Mouse (Mus musculus) limb, embryonic 10.5 days (tissue): ENCODE data around the gene Gm20425. TPM values are rescaled to one million over a fixed set of nuclear protein-coding genes. Genes with fewer than 3 reads are reported as not detected.
"Not testable (repeated sequence)": the region's sequence is repeated elsewhere in the genome, so short reads cannot be mapped to it uniquely, and the experiment has no call there.

Source experiments
- DNase-seq: peaks from one replicate; pipeline ENCODE4 v3.0.0-alpha.2; 2017; ENCODE audit warnings: low spot score
- H3K27ac ChIP-seq: fragments of 300-500 bp; sonication (generic); 2 replicates; pipeline ENCODE4 v1.5.1; 2016; ENCODE audit warnings: mild to moderate bottlenecking
- H3K27me3 ChIP-seq: fragments of 300-500 bp; sonication (generic); 2 replicates; pipeline ENCODE4 v1.6.1; 2016; ENCODE audit warnings: low read depth, mild to moderate bottlenecking; ENCODE audit not compliant: poor library complexity, severe bottlenecking
- H3K36me3 ChIP-seq: fragments of 300-500 bp; sonication (generic); 2 replicates; pipeline ENCODE4 v1.6.1; 2016; ENCODE audit warnings: mild to moderate bottlenecking, moderate library complexity
- H3K4me1 ChIP-seq: fragments of 300-500 bp; sonication (generic); 2 replicates; pipeline ENCODE4 v1.6.1; 2016
- H3K4me3 ChIP-seq: fragments of 300-500 bp; sonication (generic); 2 replicates; pipeline ENCODE4 v1.5.1; 2016; ENCODE audit warnings: mild to moderate bottlenecking, moderate library complexity
- H3K9me3 ChIP-seq: fragments of 300-500 bp; sonication (generic); replicated peaks from 2 replicates; pipeline ENCODE4 v1.6.1; 2016; ENCODE audit warnings: mild to moderate bottlenecking
- WGBS: fragments of 180-500 bp; shearing (Covaris S2); methylation state at CpG from one replicate; pipeline ENCODE4 v1.1.7; 2016; 5-methylcytosine and 5-hydroxymethylcytosine counted together
- polyA plus RNA-seq: library from polyadenylated mRNA; unstranded; fragments of >200 nt; fragmentation: Nextera tagmentation; extraction: Ambion mirVana; gene quantifications from 2 replicates; pipeline ENCODE4 v1.2.1, GENCODE M21; 2016

Gm20425 gene
- polyA plus RNA-seq, 1 experiment from 2014 or later, result not detected

DNA sequence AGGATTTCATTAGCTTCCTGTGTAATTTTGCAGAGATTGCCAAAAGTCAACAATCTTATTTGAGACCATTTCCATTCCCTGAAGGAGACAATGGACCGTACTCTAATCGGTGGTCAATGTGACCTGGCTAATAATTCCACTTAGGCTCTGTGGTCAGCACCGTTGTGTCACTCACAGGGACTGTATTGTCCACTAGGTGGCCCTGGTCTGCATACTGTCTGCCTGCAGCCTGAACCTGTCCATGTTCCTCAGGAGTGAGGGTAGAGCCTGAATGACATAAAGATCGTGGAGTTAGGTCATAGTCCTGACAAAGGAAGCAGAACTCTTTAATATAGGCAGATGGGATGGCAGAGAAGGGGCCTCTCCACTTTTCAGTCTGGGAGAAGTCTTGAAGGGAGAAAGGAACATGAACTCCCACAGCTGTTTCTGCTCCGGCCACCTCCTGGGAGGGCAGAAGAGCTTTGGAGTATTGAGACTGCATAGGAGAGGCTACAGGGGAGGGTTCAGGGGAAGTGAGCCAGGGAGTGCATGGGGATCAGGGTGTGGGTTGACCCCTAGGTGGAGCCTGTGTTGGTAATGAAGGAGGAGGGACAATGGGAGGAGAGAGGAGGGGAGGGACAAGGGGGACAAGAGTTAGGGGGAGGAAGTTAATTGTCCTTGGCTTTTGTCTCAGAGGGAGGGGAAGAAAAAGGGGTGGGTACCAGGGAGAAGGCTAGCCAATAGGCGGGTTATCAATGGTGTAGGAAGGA is 55.2 kb downstream of the Gm20425 start:
- Histone ChIP-seq H3K27ac (no peak overlapping the region), H3K4me1 (0 out of 2 replicates have a peak, but pooled peaks cover 4% of the 10 kb centered on the region), H3K4me3 (no peak overlapping the region), H3K27me3 (no peaks in the 10 kb centered on the region), H3K36me3 (no peaks in the 10 kb centered on the region), H3K9me3 (no peaks in the 10 kb centered on the region)
- WGBS, result 62% methylated on average over 6 of the region's 6 CpGs
- DNase-seq, result no peak

DNA sequence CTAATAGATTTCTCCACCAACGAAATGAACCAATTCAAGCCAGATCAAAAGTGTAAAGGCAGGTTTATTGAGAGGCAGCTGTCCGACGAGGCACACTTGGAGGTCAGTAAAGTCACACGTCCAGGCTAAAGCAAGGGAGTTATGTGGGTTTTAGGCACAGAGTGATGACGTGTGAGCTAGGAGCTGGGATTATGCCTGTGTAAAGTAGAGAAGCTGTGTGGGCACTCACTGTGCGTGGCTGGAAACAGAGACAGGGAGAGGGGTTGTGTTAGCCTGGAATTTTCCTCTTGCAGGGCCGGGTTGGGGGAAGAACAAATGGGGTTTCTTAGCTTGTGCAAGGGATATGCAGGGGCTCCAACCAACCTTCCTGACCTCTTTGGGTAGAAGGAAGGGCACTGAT is 61.3 kb downstream of the Gm20425 start:
- no peak overlapping the region for H3K27ac ChIP-seq
- H3K27me3 ChIP-seq, result no peaks in the 10 kb centered on the region
- DNase-seq, result no peak
- no peaks in the 10 kb centered on the region for H3K36me3 ChIP-seq
- H3K4me1 ChIP-seq, result 0 out of 2 replicates have a peak, but pooled peaks cover 4% of the 10 kb centered on the region
- no peak overlapping the region for H3K4me3 ChIP-seq
- no peaks in the 10 kb centered on the region for H3K9me3 ChIP-seq
- WGBS, result 61% methylated on average over 7 of the region's 7 CpGs

- WGBS, result 78% methylated on average over 6 of the region's 6 CpGs
- H3K36me3 ChIP-seq, result no peaks in the 10 kb centered on the region
Observed at GRCm38 (mm10) chr9:103168046-103168445, 62.1 kb downstream of the Gm20425 start.

GRCm38 (mm10) chr9:103163806-103164205 is 66.3 kb downstream of the Gm20425 start:
- DNase-seq, result no peak
- WGBS, result 80% methylated on average over 15 of the region's 15 CpGs
- H3K4me3 ChIP-seq, result no peak overlapping the region
- no peak overlapping the region for H3K27ac ChIP-seq
- H3K9me3 ChIP-seq, result no peaks in the 10 kb centered on the region
- no peaks in the 10 kb centered on the region; the same call in 1 of the 2 replicates for H3K4me1 ChIP-seq
- H3K36me3 ChIP-seq, result no peaks in the 10 kb centered on the region
- H3K27me3 ChIP-seq, result no peaks in the 10 kb centered on the region

More at GRCm38 (mm10) chr9:103168046-103168445, 62.1 kb downstream of the Gm20425 start:
- H3K9me3 ChIP-seq, result no peaks in the 10 kb centered on the region
- H3K4me3 ChIP-seq, result no peak overlapping the region
- DNase-seq, result no peak
- peaks cover 4% of the 10 kb centered on the region; the same call in 1 of the 2 replicates for H3K4me1 ChIP-seq
- H3K27me3 ChIP-seq, result no peaks in the 10 kb centered on the region
- no peak overlapping the region for H3K27ac ChIP-seq

GRCm38 (mm10) chr9:103155158-103155557 is 74.9 kb downstream of the Gm20425 start:
- not testable (repeated sequence) for DNase-seq, H3K4me1 ChIP-seq, H3K9me3 ChIP-seq, H3K4me3 ChIP-seq, H3K27me3 ChIP-seq, H3K27ac ChIP-seq, H3K36me3 ChIP-seq
- 94% methylated on average over 7 of the region's 7 CpGs for WGBS

DNA sequence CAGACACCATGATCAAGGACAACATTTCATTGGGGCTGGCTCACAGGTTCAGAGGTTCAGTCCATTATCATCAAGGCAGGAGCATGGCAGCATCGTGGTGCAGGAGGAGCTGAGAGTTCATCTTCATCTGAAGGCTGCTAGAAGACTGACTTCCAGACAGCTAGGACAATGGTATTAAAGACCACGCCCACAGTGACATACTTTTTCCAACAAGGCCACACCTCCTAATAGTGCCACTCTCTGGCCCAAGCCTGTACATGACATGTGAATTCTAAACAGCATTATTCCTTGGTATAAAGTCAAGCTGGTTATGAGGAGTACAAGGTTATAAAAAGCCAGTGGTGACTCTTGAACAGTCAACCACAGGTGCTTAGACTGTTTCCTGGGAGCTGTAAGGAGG is 75.5 kb downstream of the Gm20425 start:
- no peak for DNase-seq
- H3K9me3 ChIP-seq, result no peaks in the 10 kb centered on the region
- 87% methylated on average over 2 of the region's 2 CpGs for WGBS

DNA sequence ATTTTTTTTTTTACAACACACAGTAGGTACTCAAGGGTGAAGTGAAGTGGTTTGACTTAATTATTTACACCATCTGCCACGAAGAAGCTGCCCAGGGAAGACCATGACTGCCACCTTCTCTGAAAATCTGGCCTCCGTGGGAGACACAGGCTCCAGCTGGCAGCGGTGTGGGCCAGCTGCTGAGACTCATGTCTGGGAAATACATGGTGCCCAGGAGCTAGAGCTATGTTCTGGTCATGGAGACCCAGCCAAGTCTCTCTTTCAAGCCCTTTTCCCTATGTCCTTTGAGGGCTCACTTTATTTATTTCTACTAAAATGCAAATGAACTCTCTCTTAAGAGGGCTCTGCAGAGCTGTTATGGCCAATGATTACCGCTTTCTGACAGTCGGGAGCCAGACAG is 76.8 kb downstream of the Gm20425 start:
- no peak overlapping the region for H3K4me3 ChIP-seq
- H3K9me3 ChIP-seq, result no peaks in the 10 kb centered on the region
- DNase-seq, result no peak
- 79% methylated on average over 5 of the region's 5 CpGs for WGBS
- no peak overlapping the region for H3K27ac ChIP-seq
- no peaks in the 10 kb centered on the region for H3K4me1 ChIP-seq
- no peaks in the 10 kb centered on the region for H3K27me3 ChIP-seq
- no peaks in the 10 kb centered on the region for H3K36me3 ChIP-seq

More for the DNA sequence above, 75.5 kb downstream of the Gm20425 start:
- H3K4me3 ChIP-seq, result no peak overlapping the region
- no peaks in the 10 kb centered on the region for H3K36me3 ChIP-seq
- H3K27ac ChIP-seq, result no peak overlapping the region
- H3K4me1 ChIP-seq, result no peaks in the 10 kb centered on the region
- H3K27me3 ChIP-seq, result no peaks in the 10 kb centered on the region

DNA sequence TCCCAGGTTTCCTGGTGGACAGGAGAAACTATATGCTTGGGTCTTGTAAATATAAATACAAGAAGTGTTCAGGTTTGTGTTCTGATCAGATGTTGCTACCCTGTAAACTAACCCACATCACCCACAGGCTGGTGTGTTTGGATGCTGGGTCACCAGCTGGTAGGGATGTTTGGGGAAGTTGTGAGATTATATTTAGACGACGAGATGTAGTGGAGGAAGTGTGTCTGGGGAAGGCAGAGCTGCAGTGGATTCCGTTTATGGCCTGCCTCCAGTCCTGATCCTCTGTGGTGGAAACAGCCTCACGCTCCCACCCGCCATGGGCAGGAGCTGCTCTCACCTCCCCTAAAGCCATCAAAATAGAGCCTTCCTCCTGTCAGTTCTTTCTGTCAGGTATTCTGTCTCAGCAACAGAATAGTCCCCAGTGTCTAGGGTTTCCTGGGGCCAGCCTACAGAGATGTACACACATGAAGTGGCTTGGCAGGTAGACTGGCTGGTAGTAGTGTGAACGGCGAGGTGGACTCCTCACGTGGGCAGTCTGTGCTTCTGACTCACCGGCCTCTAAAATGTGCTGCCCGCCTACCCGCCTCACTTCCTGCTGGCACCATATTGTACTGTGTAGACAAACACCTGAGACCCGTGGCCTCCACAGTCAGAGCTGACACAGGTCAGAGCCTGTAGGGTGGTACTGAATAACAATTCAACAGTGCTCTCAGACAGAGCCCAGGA is 80.9 kb downstream of the Gm20425 start:
- DNase-seq, result no peak
- Histone ChIP-seq H3K4me1 (peaks cover 10% of the 10 kb centered on the region), H3K9me3 (no peaks in the 10 kb centered on the region), H3K27me3 (no peaks in the 10 kb centered on the region), H3K27ac (no peak overlapping the region), H3K36me3 (no peaks in the 10 kb centered on the region), H3K4me3 (no peak overlapping the region)
- WGBS, result 90% methylated on average over 12 of the region's 12 CpGs

- H3K4me1 ChIP-seq, result peaks cover 13% of the 10 kb centered on the region
- no peak overlapping the region for H3K4me3 ChIP-seq
- no peak overlapping the region for H3K27ac ChIP-seq
- H3K9me3 ChIP-seq, result no peaks in the 10 kb centered on the region
- H3K36me3 ChIP-seq, result no peaks in the 10 kb centered on the region
- no peak for DNase-seq
- 79% methylated on average over 13 of the region's 13 CpGs for WGBS
- no peaks in the 10 kb centered on the region for H3K27me3 ChIP-seq
Observed at GRCm38 (mm10) chr9:103147103-103147502, 83.0 kb downstream of the Gm20425 start.

DNA sequence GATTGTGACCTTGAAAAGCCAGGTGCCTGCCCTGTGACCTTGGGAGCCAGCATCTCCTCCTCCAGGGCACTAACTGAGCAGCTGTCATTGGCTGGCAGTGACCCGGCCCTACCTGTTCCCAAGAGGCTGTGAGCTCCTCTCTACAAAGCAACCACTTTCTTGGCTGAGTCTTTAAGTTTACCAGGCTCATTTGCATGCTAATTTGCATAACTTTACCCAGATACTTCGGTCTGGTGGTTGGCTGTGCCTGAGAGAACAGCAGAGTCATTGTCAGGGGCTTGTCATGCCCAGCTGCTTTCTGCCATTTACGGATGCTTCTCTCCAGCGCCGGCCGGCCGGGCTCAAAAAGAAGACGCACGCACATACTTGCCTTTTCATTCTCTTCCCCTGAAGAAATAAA is 83.4 kb downstream of the Gm20425 start:
- Histone ChIP-seq H3K27ac (no peak overlapping the region), H3K4me1 (peaks cover 13% of the 10 kb centered on the region), H3K36me3 (no peaks in the 10 kb centered on the region), H3K27me3 (no peaks in the 10 kb centered on the region), H3K9me3 (no peaks in the 10 kb centered on the region), H3K4me3 (no peak overlapping the region)
- WGBS, result 53% methylated on average over 9 of the region's 9 CpGs
- no peak for DNase-seq

GRCm38 (mm10) chr9:103146257-103146656 is 83.8 kb downstream of the Gm20425 start:
- Histone ChIP-seq H3K27me3 (no peaks in the 10 kb centered on the region), H3K4me1 (peaks cover 13% of the 10 kb centered on the region), H3K36me3 (no peaks in the 10 kb centered on the region), H3K9me3 (no peaks in the 10 kb centered on the region), H3K27ac (no peak overlapping the region), H3K4me3 (no peak overlapping the region)
- WGBS, result 87% methylated on average over 10 of the region's 10 CpGs
- no peak for DNase-seq

DNA sequence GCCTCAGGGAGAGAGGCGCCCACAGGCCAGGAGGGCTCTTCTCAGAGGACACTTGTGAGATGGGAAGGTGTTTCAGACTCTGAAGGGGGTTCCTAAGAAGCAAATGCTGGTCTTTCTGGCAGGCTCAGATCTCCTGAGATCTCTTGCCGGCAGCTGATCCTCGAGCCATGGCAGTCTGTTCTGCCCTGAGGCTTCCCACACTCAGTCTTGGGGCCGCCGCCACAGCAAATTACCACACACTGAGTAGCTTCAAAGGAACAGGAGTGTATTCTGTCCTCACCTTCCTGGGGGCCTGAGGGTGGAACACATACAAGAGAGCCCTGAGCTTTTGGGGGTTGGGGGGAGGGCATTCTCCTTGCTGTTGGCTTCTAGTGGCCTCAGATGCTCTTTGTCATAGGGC is 84.8 kb downstream of the Gm20425 start:
- no peaks in the 10 kb centered on the region for H3K9me3 ChIP-seq
- no peak for DNase-seq
- H3K36me3 ChIP-seq, result no peaks in the 10 kb centered on the region
- no peaks in the 10 kb centered on the region for H3K27me3 ChIP-seq
- H3K4me1 ChIP-seq, result peaks cover 14% of the 10 kb centered on the region
- no peak overlapping the region for H3K27ac ChIP-seq
- H3K4me3 ChIP-seq, result no peak overlapping the region
- 24% methylated on average over 5 of the region's 5 CpGs for WGBS

GRCm38 (mm10) chr9:103143881-103144280 is 86.2 kb downstream of the Gm20425 start:
- Histone ChIP-seq H3K36me3 (no peaks in the 10 kb centered on the region), H3K4me3 (no peak overlapping the region), H3K9me3 (no peaks in the 10 kb centered on the region), H3K4me1 (peaks cover 17% of the 10 kb centered on the region), H3K27me3 (no peaks in the 10 kb centered on the region), H3K27ac (no peak overlapping the region)
- 70% methylated on average over 4 of the region's 4 CpGs for WGBS
- DNase-seq, result no peak
